Mouse (Mus musculus) brain, embryonic 18.5 days (tissue): ENCODE data around the gene Usp36.

ENCODE experiments used
- DNase-seq: peaks from one replicate; pipeline ENCODE4 v3.0.0-alpha.2; 2012; ENCODE audit warnings: low read depth, low spot score

Gene Usp36

DNA sequence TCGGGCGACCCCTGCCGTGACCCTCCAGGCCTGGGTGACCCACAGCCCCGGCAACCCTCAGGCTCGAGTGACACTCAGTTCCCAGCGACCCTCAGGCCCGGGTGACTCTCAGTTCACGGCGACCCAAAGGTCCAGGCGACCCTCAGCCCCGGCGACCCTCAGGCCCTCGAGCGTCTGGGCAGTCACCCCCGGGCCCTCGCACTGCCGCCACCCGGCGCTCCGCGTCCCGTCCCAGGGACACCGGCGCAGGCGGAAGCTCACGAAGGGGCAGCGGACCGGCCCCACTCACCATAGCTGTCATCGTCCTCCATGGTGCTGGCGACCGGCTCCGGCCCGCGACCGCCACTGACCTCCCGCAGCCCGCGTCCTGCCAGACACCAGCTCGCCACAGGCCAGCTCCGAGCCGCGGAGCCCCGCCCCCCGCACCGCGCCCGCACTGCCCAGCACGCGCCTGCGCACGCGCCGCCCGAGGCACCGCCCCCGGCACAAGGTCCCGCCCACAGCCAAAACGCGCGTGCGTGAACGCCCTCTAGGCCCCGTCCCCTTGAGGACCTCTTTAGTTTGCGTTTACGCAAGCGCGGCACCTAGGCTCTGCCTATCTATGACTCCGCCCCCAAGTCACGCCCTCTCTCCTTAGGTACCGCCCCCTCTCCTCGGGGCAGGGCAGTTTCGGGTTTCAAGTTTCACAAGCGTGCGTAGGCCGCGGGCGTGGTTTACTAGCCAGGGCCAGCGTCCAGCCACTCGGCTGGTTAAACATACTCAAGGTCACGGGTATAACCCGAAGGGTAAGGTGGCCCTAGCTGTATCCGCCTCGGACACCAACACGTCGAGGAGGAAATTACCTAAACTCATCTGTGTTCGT, 41.7 kb downstream of the Usp36 start, which contains the start of gene Cyth1:
Gene Cyth1, minus strand, starts transcription at position 443 of the 862 bp plus-strand sequence.
- peak; percentile 90 for DNase-seq

GRCm38 (mm10) chr11:118247359-118248095, 42.5 kb downstream of the Usp36 start:
- no peak for DNase-seq

DNA sequence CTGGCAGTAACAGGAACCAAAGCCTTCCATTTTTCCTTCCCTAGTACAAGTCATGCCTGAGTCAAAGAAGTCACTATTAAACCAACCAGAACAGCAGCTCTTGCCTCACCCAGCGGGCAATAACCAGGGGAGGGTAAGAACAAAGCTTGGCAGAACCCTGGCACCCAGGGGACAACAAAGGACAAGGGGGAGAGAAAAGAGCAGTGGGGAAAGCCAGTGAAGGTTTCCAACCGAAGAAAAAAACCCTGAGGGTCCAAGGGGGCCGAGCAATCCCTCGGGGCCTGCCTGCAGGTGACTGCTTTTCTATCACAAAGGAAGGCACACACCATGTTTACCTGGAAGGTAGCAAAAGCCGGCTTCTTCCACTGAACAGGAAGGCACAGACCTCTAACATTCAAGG, 43.3 kb downstream of the Usp36 start:
- DNase-seq: no peak

DNA sequence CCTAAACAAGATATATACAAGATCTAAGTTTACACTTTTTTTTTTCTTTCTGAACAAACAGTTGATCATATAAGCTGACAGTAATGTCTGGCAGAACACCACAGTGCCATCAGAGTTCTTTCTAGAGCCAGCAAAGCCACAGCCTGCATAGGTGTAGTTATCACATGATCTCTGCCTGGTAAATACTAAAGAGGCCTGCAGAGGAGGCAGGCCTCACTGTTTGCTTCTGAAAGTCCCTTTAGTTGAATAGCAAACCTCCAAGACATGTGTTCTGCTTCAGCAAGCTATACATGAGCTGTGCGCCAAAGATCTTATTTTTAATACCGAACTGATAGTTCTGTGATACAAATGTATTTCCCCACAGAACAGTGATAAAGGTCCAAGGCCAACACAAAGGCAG, 44.9 kb downstream of the Usp36 start:
- DNase-seq: no peak

DNA sequence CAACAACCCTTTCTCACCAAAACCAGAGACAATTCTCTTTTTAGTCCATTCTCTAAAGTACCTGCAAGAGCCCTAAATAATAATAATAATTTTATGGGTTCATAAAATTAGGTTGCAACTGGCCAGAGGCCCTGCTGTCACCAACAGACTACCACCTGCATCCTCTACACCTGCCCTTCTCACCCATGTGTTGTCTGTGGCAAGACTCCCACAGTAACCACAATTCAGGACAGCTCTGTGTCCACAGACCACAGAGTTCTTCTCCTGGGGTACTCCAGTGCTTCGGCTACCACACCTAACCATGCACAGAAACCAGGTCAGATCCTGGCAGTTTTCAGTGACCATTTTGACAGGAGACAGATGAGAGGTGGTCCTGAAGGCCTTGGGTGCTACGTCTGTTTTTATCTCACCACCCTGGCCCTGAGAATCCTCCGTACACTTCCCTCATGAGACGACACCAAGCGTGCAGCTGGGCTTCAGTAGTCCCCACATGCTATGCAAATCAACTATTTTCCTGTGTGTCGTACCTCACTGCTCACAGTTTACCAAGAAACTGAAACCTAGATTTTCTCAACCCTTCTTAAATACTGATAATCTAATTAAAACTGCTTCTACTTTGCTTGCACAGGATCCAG, 46.3 kb downstream of the Usp36 start:
- DNase-seq: no peak

GRCm38 (mm10) chr11:118242506-118242905, 47.5 kb downstream of the Usp36 start:
- DNase-seq: no peak

GRCm38 (mm10) chr11:118240388-118240787, 49.7 kb downstream of the Usp36 start:
- DNase-seq: no peak

- no peak for DNase-seq
Measured at GRCm38 (mm10) chr11:118239281-118240198, 50.5 kb downstream of the Usp36 start.

GRCm38 (mm10) chr11:118236520-118237190, 53.4 kb downstream of the Usp36 start:
- no peak for DNase-seq

DNA sequence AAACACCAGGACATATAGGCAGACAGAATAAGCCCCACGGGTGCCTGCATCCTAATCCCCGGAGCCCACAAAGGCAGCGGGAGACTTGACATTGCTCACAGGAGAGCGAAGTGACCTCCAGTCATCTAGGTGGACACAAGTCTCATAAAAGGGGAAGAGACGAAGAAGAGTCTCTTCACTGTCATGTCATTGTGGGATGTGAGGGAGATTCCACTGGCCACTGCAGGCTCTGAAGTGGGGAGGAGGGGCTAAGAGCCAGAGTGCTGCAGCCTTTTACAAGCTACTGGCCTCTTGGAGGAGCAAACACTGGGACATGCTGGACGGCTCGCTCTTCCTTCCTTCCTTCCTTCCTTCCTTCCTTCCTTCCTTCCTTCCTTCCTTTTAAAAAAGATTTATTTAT, 55.1 kb downstream of the Usp36 start:
- no peak for DNase-seq

DNA sequence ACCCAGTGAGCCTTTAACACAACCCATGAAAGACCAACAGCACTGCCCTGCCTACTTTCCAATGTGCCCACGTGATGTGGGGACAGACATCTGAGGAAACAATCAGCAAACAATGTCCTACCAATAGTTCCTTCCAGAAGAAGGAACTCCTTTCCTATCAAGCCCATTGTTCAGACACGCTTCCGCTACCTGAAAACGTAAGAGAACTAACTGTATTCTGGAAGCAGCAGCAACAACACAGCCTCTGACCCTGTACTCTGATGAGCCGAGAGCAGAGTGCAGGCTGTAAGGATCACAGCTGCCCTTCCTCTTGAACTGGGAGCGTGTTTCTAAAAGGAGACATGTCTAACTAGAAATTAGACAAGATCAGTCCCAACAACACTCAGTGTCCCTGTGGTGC, 55.5 kb downstream of the Usp36 start:
- no peak for DNase-seq

- no peak for DNase-seq
Measured at GRCm38 (mm10) chr11:118233924-118234323, 56.1 kb downstream of the Usp36 start.

- no peak for DNase-seq
Measured at GRCm38 (mm10) chr11:118232314-118232831, 57.7 kb downstream of the Usp36 start.

DNA sequence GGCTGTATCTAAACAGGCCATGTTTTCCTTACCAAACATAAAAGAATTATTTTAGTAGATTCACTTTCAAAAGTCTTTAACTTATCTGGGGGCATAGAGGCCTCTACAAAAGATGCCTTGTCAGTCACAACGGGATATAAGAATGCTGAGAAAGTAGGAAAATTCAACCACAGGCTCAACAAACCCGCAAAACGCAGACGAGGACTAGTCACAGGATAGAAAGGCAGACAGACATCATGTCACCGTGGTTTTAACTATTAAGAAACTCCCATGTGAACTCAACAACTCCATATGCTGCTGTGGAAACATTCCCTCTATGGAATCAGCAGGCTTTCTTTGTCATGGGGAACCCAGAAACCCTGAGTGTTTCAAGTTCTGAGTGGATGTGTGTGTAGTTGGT, 60.1 kb downstream of the Usp36 start:
- DNase-seq: no peak

DNA sequence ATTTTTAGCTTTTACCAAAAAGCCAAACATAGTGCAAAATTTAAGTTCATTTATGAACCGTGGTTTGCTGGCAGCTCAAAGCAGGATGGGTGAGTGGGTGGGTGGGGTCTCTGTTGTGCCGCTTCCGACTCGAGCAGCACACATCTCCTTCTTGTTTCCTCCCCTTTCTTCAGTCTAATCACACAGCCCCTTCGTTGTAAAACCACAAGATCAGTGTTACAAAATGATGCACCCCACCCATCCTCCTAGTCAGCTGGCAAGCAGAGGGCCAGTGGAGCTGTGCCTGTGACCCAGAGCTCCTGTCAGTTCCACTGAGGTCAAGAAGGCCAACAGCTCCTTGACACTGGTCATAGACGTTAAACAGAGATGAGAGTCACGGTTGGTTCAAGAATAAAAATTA, 62.4 kb downstream of the Usp36 start:
- DNase-seq: no peak

GRCm38 (mm10) chr11:118226850-118227249, 63.2 kb downstream of the Usp36 start:
- no peak for DNase-seq

DNA sequence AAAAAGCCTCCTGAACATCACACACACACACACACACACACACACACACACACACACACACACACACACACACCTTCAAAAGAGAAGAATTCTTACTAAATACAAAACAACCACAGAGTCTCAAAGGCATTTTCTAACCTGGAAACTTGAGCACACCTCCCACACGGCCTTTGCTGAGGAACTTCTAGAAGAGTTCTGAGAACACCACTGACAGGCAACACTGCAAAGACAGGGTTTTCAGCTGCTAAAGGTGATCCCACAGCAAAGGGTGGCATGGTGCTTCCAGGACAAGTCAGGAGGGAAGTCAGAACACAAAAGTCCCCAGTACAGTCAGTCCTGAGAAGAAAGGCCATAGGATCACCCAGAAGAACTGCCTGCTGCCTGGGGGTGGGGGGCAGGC, 64.2 kb downstream of the Usp36 start:
- no peak for DNase-seq

DNA sequence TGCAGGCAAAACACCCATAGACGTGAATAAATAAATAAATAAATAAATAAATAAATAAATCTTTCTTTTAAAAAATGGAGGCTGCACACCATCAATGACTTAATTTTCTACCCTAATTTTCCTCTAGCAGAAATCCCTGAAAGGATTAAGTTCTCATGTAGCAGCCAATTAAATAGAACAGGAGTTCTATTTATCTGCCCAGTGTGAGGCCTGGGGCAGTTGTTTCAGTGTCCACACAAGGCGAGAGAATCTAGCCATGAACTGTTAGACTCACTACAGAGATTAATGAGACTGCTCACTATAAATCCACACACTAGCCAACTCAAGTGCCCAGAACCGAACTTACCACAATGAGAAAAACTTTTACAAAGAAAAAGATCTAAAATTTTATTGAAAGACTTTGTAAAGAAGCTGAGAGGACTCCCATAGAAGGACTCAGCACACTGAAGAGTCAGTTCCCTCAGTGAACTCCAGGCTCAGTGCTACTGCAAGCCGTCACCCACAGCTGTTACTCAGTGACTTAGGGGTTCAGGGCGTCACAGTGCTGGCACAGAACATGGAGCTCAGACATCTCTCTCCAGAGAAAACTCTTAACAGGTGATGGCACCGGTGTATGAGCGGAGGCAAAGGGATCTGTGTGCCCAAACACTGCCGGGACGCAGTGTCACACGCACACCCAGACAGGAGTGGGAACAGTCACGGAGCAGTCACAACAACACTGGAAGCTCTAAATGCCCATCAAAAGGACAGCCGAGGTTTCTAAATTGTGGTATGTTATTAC, 64.8 kb downstream of the Usp36 start:
- no peak for DNase-seq

DNA sequence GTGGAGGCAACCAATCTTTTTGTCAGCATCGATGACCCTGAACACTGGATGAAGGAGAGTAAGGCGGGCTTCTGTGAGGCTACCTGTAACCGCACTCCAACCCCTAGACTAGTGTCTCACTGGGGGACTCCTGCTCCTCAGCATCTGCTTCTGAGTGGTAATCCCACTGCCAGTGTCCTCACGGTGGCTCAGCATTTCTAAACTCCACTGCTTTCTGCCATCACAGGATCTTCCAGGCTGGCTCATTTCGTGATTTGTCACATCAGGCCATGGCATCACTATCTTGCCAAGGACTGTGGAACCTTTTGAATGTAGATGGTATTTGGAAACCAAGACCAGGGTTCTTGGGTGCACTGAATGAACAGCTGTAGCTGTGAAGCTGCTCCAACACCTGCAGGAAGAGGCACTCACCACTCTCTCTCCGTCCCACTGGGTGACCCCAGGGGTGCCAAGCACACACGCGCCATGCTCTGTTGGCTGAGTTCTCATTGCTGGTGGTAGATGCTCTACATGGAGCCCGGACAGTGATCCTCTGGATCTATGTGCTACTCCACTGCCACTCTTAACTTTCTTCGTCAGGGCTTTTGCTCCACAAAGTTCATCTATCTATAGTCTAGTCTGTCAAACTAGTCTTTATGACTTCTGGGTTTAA, 66.5 kb downstream of the Usp36 start:
- DNase-seq: no peak
